Mouse (Mus musculus): ENCODE results near the gene Prss48.

GRCm38 (mm10) chr3:85987225-85987624 is 15.1 kb downstream of the Prss48 start:
- TF ChIP-seq POLR2A (IDR thresholded peaks at IDR 0.05; ENCODE audit: low read depth, low read length) (no peak), CTCF (IDR thresholded peaks at IDR 0.05; ENCODE audit: borderline replicate concordance, insufficient read depth, low read length) (no peak)
